Mouse (Mus musculus): ENCODE results near the gene Olfr549.

Gene Olfr549

GRCm38 (mm10) chr7:102549570-102549969, at the start of gene Olfr549:
TSS of gene Olfr549 (plus strand) at chr7:102549870.
- no peak for DNase-seq (ENCODE audit: low read depth)

DNA sequence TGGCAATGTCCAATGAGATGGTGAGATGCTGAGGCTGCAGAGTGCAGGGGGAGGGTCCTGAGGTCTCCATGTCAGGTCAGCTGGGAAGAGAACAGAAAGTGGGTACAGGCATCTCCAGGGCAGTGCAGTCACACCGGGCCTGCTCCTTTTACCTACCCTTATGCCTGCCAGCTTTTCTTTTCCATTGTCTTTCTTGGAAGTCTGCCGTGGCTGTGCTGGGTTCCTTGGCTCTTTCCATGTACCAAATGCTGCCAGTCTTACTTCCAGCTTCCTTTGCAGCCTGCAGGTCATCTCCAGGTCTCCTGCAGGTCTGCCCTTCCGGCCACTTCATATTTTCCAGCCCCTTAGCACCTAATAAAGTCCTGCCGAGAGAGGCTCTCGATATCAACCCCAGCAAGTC, 47.7 kb upstream of the Olfr549 start:
- DNase-seq (ENCODE audit: low read depth) = no peak

- DNase-seq (ENCODE audit: low read depth) = peak; percentile 85
These were observed 42.8 kb upstream of the Olfr549 start for GRCm38 (mm10) chr7:102506848-102507247.

- DNase-seq (ENCODE audit: low read depth) = no peak
These were observed 41.6 kb upstream of the Olfr549 start for GRCm38 (mm10) chr7:102508066-102508465.

GRCm38 (mm10) chr7:102508666-102509065, 41.0 kb upstream of the Olfr549 start:
- DNase-seq (ENCODE audit: low read depth) = no peak

- DNase-seq (ENCODE audit: low read depth) = no peak
These were observed 39.9 kb upstream of the Olfr549 start for GRCm38 (mm10) chr7:102509726-102510125.

GRCm38 (mm10) chr7:102511927-102512326, 37.7 kb upstream of the Olfr549 start:
- DNase-seq (ENCODE audit: low read depth) = no peak

GRCm38 (mm10) chr7:102512814-102513435, 36.7 kb upstream of the Olfr549 start:
- peak; percentile 88 for DNase-seq (ENCODE audit: low read depth)

DNA sequence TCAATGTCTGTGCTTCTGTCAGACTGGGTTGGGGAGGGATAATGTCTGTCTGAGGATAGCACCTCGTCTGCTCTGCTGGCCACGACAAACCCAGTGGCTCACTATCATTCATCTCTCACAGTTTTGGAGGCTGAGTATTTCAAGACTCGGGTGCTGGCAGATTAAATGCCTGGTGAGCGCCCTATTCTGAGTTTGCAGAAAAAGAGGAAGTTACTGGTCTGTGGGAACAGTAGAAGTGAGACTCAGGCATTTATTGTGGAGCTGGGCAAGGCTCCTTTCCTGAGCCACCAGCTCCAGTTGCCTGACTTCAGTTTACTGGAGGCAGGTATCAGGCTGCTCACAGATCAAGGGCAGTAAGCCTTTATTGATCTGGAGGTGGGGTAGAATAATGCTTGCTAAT, 35.5 kb upstream of the Olfr549 start:
- no peak for DNase-seq (ENCODE audit: low read depth)

DNA sequence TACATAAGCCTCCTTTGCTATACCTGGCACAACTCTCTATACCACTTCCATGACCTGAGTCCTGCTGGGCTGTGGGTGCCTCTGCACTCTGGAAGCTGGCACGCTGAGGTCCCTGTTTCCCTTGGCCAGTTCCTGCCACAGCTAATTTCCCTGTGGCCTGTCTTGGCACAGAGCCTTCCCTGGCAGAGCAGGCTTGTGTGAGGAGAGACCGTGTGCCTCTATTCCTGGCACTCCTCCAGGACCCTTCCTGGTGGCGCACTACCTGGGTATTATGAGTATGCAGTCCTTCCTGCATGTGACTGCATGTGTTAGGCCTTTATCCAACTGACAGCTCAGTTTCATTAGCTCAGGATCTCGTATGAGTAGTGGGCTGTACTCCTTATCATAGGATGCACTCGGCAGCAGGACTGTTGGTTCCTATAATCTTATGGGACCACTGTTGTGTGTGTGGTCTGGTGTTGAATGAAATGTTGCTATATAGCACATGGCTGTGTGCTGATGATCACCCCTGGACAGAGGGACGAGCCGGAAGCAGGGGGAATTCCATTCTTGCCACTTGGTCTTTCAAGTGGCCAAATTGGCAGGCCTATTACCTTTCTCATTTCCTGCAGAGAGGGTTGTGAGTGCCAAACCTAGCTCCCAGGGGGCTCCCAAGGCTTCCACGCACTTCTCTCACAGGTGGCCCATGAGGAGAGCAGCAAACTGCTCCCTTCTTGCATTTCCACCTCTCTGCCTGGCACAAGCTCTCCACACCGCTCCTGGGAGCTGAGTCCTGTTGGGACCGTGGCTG, 33.2 kb upstream of the Olfr549 start:
- no peak for DNase-seq (ENCODE audit: low read depth)

GRCm38 (mm10) chr7:102517051-102517335, 32.7 kb upstream of the Olfr549 start:
- DNase-seq (ENCODE audit: low read depth) = no peak

DNA sequence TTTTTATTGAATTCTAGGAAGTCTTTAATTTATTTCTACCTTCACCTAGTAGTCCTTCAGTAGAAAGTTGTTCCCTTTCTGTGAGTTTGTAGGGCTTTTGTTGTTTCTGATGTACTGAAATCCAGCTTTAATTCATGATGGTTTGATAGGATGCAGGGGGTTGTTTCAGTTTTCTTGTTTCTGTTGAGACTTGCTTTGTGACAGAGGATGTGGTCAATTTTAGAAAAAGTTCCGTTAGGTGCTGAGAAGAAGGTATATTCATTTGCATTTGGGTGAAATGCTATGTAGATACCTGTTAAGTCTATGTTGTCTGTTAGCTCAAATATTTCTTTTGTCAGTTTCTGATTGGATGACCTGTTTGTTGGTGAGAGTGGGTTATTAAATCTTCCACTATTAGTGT, 20.6 kb upstream of the Olfr549 start:
- DNase-seq (ENCODE audit: low read depth) = peak; percentile 73

DNA sequence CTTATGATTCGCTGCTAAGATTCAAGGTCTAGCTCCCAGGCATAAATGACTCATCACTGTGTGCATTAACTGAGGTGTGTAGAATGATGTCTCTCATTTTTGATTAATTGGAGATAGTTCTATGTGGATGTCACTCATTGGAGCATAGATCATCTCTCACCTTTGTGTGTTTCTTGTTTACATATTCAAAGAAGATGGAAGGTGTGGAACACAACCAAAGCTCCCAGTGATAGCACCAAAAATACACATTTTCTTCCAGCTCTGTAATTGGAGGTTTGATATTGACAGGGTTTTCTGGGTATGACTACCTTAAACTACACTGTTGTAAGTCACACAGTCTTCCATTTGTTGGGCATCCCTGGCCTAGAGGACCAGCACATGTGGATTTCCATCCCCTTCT, 15.2 kb upstream of the Olfr549 start, which contains the start of gene Olfr547:
Gene Olfr547 (plus strand): TSS at position 301 of the 400 bp plus-strand sequence.
- DNase-seq (ENCODE audit: low read depth) = no peak

- DNase-seq (ENCODE audit: low read depth) = no peak
These were observed 9.1 kb upstream of the Olfr549 start, which contains the start of gene Olfr548-ps1 for GRCm38 (mm10) chr7:102540596-102540995. TSS of gene Olfr548-ps1 (plus strand) at chr7:102540896.

GRCm38 (mm10) chr7:102541251-102541650, 8.4 kb upstream of the Olfr549 start:
- peak; percentile 53 for DNase-seq (ENCODE audit: low read depth)

- peak; percentile 35 for DNase-seq (ENCODE audit: low read depth)
These were observed 3.6 kb downstream of the Olfr549 start for GRCm38 (mm10) chr7:102553279-102553678.

- peak; percentile 96 for DNase-seq (ENCODE audit: low read depth)
These were observed 15.6 kb downstream of the Olfr549 start, which contains the start of gene Trim21 for GRCm38 (mm10) chr7:102564999-102565997. TSS of gene Trim21 (minus strand) at chr7:102565486.

DNA sequence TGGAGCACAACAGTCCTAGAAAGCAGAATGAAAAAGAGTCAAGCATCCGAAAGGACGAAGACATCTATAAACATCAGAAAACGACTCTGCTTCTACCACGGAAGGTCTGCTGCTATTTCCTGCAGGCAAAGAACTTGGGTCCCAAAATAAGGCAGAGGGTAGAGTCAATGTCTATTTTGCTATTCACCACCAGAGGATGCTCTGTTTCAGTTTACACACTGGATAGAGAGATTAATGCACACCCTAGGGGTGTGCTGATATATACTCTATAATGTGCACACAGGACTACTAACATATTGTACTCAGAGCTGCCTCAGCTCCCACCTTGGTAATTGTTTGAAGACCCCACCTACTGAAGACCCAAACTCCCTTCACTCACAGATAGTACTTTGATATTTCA, 16.5 kb downstream of the Olfr549 start:
- no peak for DNase-seq (ENCODE audit: low read depth)

GRCm38 (mm10) chr7:102571142-102571541, 21.5 kb downstream of the Olfr549 start, which contains the start of gene Olfr550:
TSS of gene Olfr550 (plus strand) at chr7:102571442.
- no peak for DNase-seq (ENCODE audit: low read depth)

- DNase-seq (ENCODE audit: low read depth) = no peak
These were observed 23.6 kb downstream of the Olfr549 start for GRCm38 (mm10) chr7:102573174-102573830.

- DNase-seq (ENCODE audit: low read depth) = peak; percentile 10
These were observed 26.3 kb downstream of the Olfr549 start for GRCm38 (mm10) chr7:102575998-102576397.

DNA sequence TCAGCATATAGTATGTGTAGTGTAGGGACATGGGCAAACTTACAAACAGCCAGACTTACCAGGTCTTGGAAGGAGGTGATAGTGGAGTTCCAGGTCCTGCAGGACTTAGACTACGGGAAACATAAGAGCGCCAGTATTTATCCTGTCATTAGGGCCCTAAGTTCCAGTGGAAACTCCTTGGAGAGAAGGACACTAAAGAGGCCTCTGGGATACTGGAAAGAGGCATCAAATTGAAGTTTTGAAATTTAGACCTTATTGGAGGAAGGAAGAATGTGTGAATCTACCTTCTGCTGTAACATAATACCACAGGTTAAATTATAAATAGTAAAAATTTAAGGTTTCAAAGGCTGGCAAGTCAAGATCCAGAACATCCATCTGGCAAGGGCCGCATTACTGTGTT, 42.1 kb downstream of the Olfr549 start, which contains the start of gene Olfr551:
Gene Olfr551 (minus strand): TSS at position 101 of the 400 bp plus-strand sequence.
- DNase-seq (ENCODE audit: low read depth) = no peak

Data from induced T-regulatory cell, adult 2 months (primary cell).